Comparison of ENCODE assay signal across 13 mouse cellular contexts in the genomic region with DNA sequence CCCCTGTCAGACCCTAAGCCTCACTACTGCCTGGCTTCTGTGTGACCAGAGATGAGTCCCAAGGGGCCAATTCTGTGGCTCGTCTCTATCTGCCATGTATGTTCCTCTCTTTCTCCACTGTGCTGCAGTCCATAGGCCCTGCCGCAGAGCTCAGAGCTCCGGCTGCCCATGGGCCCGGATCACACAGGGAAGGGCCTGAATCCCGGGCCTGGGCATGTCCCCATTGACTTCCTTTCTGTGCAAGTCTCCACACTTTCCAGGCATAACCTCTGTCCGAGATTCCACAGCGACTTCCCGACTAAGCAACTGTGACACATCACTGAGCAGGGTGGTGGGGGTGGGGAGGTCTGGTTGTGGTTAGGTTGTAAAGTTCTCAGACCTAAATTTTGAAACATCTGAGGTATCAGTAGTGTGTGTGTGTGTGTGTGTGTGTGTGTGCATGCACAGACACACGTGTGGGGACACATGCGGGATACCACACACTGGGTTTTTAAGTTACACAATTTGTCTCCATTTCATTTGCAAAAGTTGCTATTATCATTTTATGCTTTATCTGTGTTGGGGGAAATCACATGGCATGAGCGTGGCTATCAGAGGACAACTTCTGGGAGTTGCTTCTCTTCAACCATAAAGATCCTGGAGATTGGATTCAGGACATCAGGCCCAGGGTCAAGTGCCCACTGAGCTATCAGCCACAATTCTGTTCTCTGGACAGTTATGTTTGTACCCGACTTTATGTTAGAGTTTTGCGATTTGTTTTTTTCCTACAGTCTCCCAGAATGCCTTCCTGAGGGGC. TPM values are rescaled to one million over a fixed set of nuclear protein-coding genes. Genes with fewer than 3 reads are reported as not detected.
A peak's percentile ranks its signal among the peaks of the same experiment; 100 is the strongest.
DNase-seq lines count a peak whose midpoint lies in the region; ATAC-seq and TF ChIP-seq lines count a peak whose summit lies in the region.
"Had no signal": no experiment of that assay in that cellular context is flagged by ENCODE, and none has a peak within 500 bp of the region (broad histone marks: within the 10 kb centered on the region; RNA-seq: fewer than 3 reads in every experiment).

No protein-coding gene starts in this region.

- no peak for ATAC-seq in heart, embryonic 11.5 days (replicated peaks; ENCODE audit: insufficient number of reproducible peaks, low FRiP score, low TSS enrichment)
- 0 out of 2 replicates have a peak, but pooled peaks have one; percentile 20 for ATAC-seq in kidney, embryonic 14.5 days (ENCODE audit: low FRiP score, low TSS enrichment)
- ATAC-seq in stomach, postnatal 0 days (ENCODE audit: low FRiP score, low TSS enrichment) = no peak
- ATAC-seq in midbrain, embryonic 16.5 days = no peak

- no peak for TF ChIP-seq EP300 in stomach, postnatal 0 days (optimal IDR thresholded peaks at IDR 0.05)

- no peaks in the 10 kb centered on the region for H3K27me3 ChIP-seq in heart, embryonic 10.5 days (ENCODE audit: insufficient read depth, poor library complexity, severe bottlenecking)
- no peaks in the 10 kb centered on the region for H3K27me3 ChIP-seq in heart, embryonic 11.5 days (ENCODE audit: control insufficient read depth, insufficient read depth, low read length)
- H3K27me3 ChIP-seq in kidney, embryonic 14.5 days (ENCODE audit: control insufficient read depth, insufficient read depth, low read length) = no peaks in the 10 kb centered on the region
- H3K27me3 ChIP-seq in stomach, postnatal 0 days (ENCODE audit: control insufficient read depth, insufficient read depth, low read length) = no peaks in the 10 kb centered on the region
- no peaks in the 10 kb centered on the region for H3K27me3 ChIP-seq in midbrain, embryonic 16.5 days (ENCODE audit: control insufficient read depth, insufficient read depth, low read depth, low read length)

- no peaks in the 10 kb centered on the region for H3K36me3 ChIP-seq in heart, embryonic 10.5 days
- H3K36me3 ChIP-seq in heart, embryonic 11.5 days (ENCODE audit: control insufficient read depth, insufficient read depth, low read length) = no peaks in the 10 kb centered on the region
- H3K36me3 ChIP-seq in kidney, embryonic 14.5 days (ENCODE audit: control insufficient read depth, insufficient read depth, low read length) = no peaks in the 10 kb centered on the region
- H3K36me3 ChIP-seq in stomach, postnatal 0 days (ENCODE audit: control insufficient read depth, insufficient read depth, low read length) = no peaks in the 10 kb centered on the region
- H3K36me3 ChIP-seq in midbrain, embryonic 16.5 days (ENCODE audit: control insufficient read depth, insufficient read depth, low read length) = no peaks in the 10 kb centered on the region

- no peak overlapping the region for H3K4me2 ChIP-seq in heart, embryonic 11.5 days
- no peak overlapping the region for H3K4me2 ChIP-seq in kidney, embryonic 14.5 days (replicated peaks; ENCODE audit: low read depth, low read length)
- H3K4me2 ChIP-seq in stomach, postnatal 0 days (replicated peaks; ENCODE audit: low read depth) = no peak overlapping the region
- H3K4me2 ChIP-seq in midbrain, embryonic 16.5 days (ENCODE audit: low read length) = no peak overlapping the region
- H3K4me2 ChIP-seq: hindbrain, embryonic 14.5 days had no signal

- no peaks in the 10 kb centered on the region for H3K9me3 ChIP-seq in heart, embryonic 10.5 days
- H3K9me3 ChIP-seq in heart, embryonic 11.5 days (replicated peaks; ENCODE audit: control insufficient read depth, low read length) = no peaks in the 10 kb centered on the region
- H3K9me3 ChIP-seq in kidney, embryonic 14.5 days (ENCODE audit: control insufficient read depth, low read length) = no peaks in the 10 kb centered on the region
- H3K9me3 ChIP-seq in stomach, postnatal 0 days (ENCODE audit: control insufficient read depth, low read length) = no peaks in the 10 kb centered on the region
- no peaks in the 10 kb centered on the region for H3K9me3 ChIP-seq in midbrain, embryonic 16.5 days (replicated peaks; ENCODE audit: control insufficient read depth, low read length, poor library complexity, severe bottlenecking)

- no peak for DNase-seq in heart, embryonic 10.5 days (ENCODE audit: low spot score)
- peak; percentile 55 for DNase-seq in urinary bladder, postnatal 14 days (ENCODE audit: low spot score)
- DNase-seq in urinary bladder, postnatal 4 days (ENCODE audit: low spot score in 2 of 2) = no peak
- no peak for DNase-seq in stomach, postnatal 0 days (ENCODE audit: low spot score)
- DNase-seq in thymus, postnatal 14 days = no peak
- DNase-seq: embryo, embryonic 11 days; gastrocnemius, postnatal 36 days; midbrain, embryonic 14.5 days; spleen, adult 18-20 months had no signal

- H3K27ac ChIP-seq in heart, embryonic 10.5 days = 0 out of 2 replicates have a peak overlapping the region, but pooled peaks have one; percentile 39
- no peak overlapping the region for H3K27ac ChIP-seq in heart, embryonic 11.5 days (ENCODE audit: low read depth, low read length)
- H3K27ac ChIP-seq in kidney, embryonic 14.5 days (ENCODE audit: low read depth, low read length) = peak overlapping the region; percentile 62; the same call in 1 of the 2 replicates
- H3K27ac ChIP-seq in stomach, postnatal 0 days (replicated peaks) = peak overlapping the region; percentile 67
- no peak overlapping the region for H3K27ac ChIP-seq in midbrain, embryonic 16.5 days (ENCODE audit: low read length)
- H3K27ac ChIP-seq: hindbrain, embryonic 14.5 days had no signal

- H3K4me1 ChIP-seq in heart, embryonic 10.5 days = peaks cover 13% of the 10 kb centered on the region
- no peaks in the 10 kb centered on the region for H3K4me1 ChIP-seq in heart, embryonic 11.5 days (ENCODE audit: control insufficient read depth, insufficient read depth, low read length)
- peaks cover 24% of the 10 kb centered on the region for H3K4me1 ChIP-seq in kidney, embryonic 14.5 days (ENCODE audit: control insufficient read depth, insufficient read depth, low read length)
- H3K4me1 ChIP-seq in stomach, postnatal 0 days (replicated peaks; ENCODE audit: control insufficient read depth, insufficient read depth) = no peaks in the 10 kb centered on the region
- H3K4me1 ChIP-seq in midbrain, embryonic 16.5 days (ENCODE audit: control insufficient read depth, insufficient read depth, low read length) = peaks cover 2% of the 10 kb centered on the region; the same call in 1 of the 2 replicates

- no peak overlapping the region for H3K4me3 ChIP-seq in heart, embryonic 10.5 days
- no peak overlapping the region for H3K4me3 ChIP-seq in heart, embryonic 11.5 days (ENCODE audit: low read depth, low read length)
- no peak overlapping the region for H3K4me3 ChIP-seq in kidney, embryonic 14.5 days (ENCODE audit: low read length)
- H3K4me3 ChIP-seq in stomach, postnatal 0 days (ENCODE audit: low read depth, low read length) = no peak overlapping the region
- H3K4me3 ChIP-seq in midbrain, embryonic 16.5 days (ENCODE audit: low read depth, low read length) = no peak overlapping the region

- no peak overlapping the region for H3K9ac ChIP-seq in heart, embryonic 11.5 days (ENCODE audit: low read depth, low read length)
- H3K9ac ChIP-seq in kidney, embryonic 14.5 days (ENCODE audit: low read depth, low read length) = no peak overlapping the region
- no peak overlapping the region for H3K9ac ChIP-seq in stomach, postnatal 0 days (ENCODE audit: low read length)
- H3K9ac ChIP-seq in midbrain, embryonic 16.5 days (ENCODE audit: low read depth, low read length) = no peak overlapping the region
- H3K9ac ChIP-seq: hindbrain, embryonic 14.5 days had no signal

- 86% methylated on average over 13 of the region's 13 CpGs for WGBS in heart, embryonic 10.5 days
- WGBS in heart, embryonic 11.5 days (ENCODE audit: insufficient replicate concordance) = 81% methylated on average over 13 of the region's 13 CpGs
- WGBS in kidney, embryonic 14.5 days = 58% methylated on average over 13 of the region's 13 CpGs
- 74% methylated on average over 13 of the region's 13 CpGs for WGBS in stomach, postnatal 0 days
- 86% methylated on average over 13 of the region's 13 CpGs for WGBS in midbrain, embryonic 16.5 days

- no peak for TF ChIP-seq CTCF in stomach, postnatal 0 days (IDR thresholded peaks at IDR 0.05; ENCODE audit: low read depth)

RNA-seq across cellular contexts. Expression of gene A4galt, which starts 40.9 kb away (rescaled TPM):
- polyA plus RNA-seq in heart, embryonic 10.5 days (2016; fragmentation: Nextera tagmentation; extraction: Ambion mirVana) = not detected in 2 replicates
- 0.17 and 0.55 TPM in 2 replicates for polyA plus RNA-seq in heart, embryonic 11.5 days (2014; fragmentation: Nextera tagmentation; extraction: Ambion mirVana)
- polyA plus RNA-seq in kidney, embryonic 14.5 days (2014; fragmentation: Nextera tagmentation; extraction: Ambion mirVana) = 14.8 and 19.9 TPM in 2 replicates
- 23.0 and 24.4 TPM in 2 replicates for polyA plus RNA-seq in stomach, postnatal 0 days (2015; fragmentation: Nextera tagmentation; extraction: Ambion mirVana)
- 2.4 and 2.6 TPM in 2 replicates for polyA plus RNA-seq in midbrain, embryonic 16.5 days (2015; fragmentation: Nextera tagmentation; extraction: Ambion mirVana)

RNA-seq across cellular contexts. Expression of gene Arfgap3, which starts 57.6 kb away (rescaled TPM):
- 25.8 and 27.5 TPM in 2 replicates for polyA plus RNA-seq in heart, embryonic 10.5 days (2016; fragmentation: Nextera tagmentation; extraction: Ambion mirVana)
- polyA plus RNA-seq in heart, embryonic 11.5 days (2014; fragmentation: Nextera tagmentation; extraction: Ambion mirVana) = 29.9 and 34.4 TPM in 2 replicates
- polyA plus RNA-seq in kidney, embryonic 14.5 days (2014; fragmentation: Nextera tagmentation; extraction: Ambion mirVana) = 25.7 and 33.3 TPM in 2 replicates
- 57.0 and 60.3 TPM in 2 replicates for polyA plus RNA-seq in stomach, postnatal 0 days (2015; fragmentation: Nextera tagmentation; extraction: Ambion mirVana)
- polyA plus RNA-seq in midbrain, embryonic 16.5 days (2015; fragmentation: Nextera tagmentation; extraction: Ambion mirVana) = 45.1 and 45.6 TPM in 2 replicates

Comparison
In these comparisons a context has a peak if more than half of its experiments do, and no peak if none do; other contexts are left out.
1. H3K27ac ChIP-seq: peak in heart, embryonic 10.5 days (single experiment), kidney, embryonic 14.5 days (single experiment) and stomach, postnatal 0 days (single experiment); none in heart, embryonic 11.5 days (single experiment) and midbrain, embryonic 16.5 days (single experiment).